ENCODE assay signal across 13 mouse cellular contexts in the genomic region with DNA sequence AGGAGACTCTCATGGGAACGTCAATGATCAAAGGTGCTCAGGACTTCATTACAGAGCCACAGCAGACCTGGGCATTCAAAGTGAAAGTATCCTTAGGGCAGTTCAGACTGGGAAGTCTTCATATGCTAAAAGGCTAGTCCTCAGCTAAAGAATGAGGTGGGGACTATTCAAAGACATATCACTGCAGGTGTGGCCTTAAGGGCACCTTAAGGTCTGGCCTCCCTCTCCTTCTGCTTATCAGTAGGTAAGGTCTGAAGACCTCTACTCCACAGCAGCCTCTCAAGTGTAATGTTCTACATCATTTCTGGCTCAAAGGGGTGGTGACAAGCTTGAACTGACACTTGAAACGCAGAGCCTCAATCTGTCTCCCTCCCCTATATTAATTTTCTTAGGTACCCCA.
"Had no signal": no experiment of that assay in that cellular context is flagged by ENCODE, and none has a peak within 500 bp of the region (broad histone marks: within the 10 kb centered on the region; RNA-seq: fewer than 3 reads in every experiment).

No protein-coding gene starts in this region.

- H3K9me3 ChIP-seq: lung, embryonic 15.5 days; midbrain, embryonic 10.5 days; midbrain, embryonic 12.5 days; neural tube, embryonic 12.5 days; stomach, embryonic 15.5 days had no signal

- H3K27ac ChIP-seq: lung, embryonic 15.5 days; midbrain, embryonic 10.5 days; midbrain, embryonic 12.5 days; neural tube, embryonic 12.5 days; stomach, embryonic 15.5 days; stomach, postnatal 0 days had no signal

- H3K27me3 ChIP-seq: lung, embryonic 15.5 days; midbrain, embryonic 12.5 days; neural tube, embryonic 12.5 days; stomach, embryonic 15.5 days had no signal

- H3K4me2 ChIP-seq: lung, embryonic 15.5 days; midbrain, embryonic 12.5 days; neural tube, embryonic 12.5 days; stomach, embryonic 15.5 days had no signal

- DNase-seq: lung, adult 18-20 months; lung, postnatal 4 days; midbrain, embryonic 14.5 days; right cerebral cortex, postnatal 14 days; thymus, adult 2 months; thymus, postnatal 25 days; thymus, postnatal 4 days had no signal

- H3K36me3 ChIP-seq: lung, embryonic 15.5 days; midbrain, embryonic 10.5 days; midbrain, embryonic 12.5 days; neural tube, embryonic 12.5 days; stomach, embryonic 15.5 days had no signal

- H3K4me1 ChIP-seq: lung, embryonic 15.5 days; midbrain, embryonic 10.5 days; midbrain, embryonic 12.5 days; neural tube, embryonic 12.5 days; stomach, embryonic 15.5 days had no signal

- H3K9ac ChIP-seq: lung, embryonic 15.5 days; midbrain, embryonic 12.5 days; neural tube, embryonic 12.5 days; stomach, embryonic 15.5 days had no signal

- H3K4me3 ChIP-seq: lung, embryonic 15.5 days; midbrain, embryonic 10.5 days; midbrain, embryonic 12.5 days; neural tube, embryonic 12.5 days; stomach, embryonic 15.5 days had no signal
